Mouse (Mus musculus): ENCODE data around the gene Cideb.

DNA sequence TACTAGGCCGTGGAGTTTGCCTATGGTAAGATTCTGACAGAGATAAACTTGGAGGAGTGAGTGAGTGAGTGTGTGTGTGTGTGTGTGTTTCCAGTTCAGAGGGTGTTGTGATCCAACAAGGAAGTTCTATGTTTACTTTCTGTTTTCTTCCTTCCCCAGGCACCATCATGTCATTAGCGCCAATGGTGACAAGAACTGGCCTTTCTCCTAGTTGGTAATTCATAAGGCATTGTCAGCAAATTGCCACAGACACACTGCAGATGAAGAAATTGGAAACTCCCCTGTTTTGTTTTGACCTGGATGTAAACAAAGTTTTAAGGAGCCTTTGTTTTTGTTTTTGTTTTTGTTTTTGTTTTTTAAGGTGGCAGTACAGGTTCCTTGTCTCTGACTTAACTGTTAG is 35.2 kb upstream of the Cideb start:
- no peak for TF ChIP-seq POLR2A (IDR thresholded peaks at IDR 0.05; ENCODE audit: borderline replicate concordance, control insufficient read depth, low read depth, low read length)
- TF ChIP-seq CTCF (IDR thresholded peaks at IDR 0.05; ENCODE audit: control insufficient read depth, insufficient read depth, low read length): no peak
